Mouse (Mus musculus) right cerebral cortex, postnatal 25 days (tissue): ENCODE measurements around the gene Rnf111.

Experiments
- DNase-seq: peaks from one replicate; pipeline ENCODE4 v3.0.0; 2022

The Rnf111 gene

GRCm38 (mm10) chr9:70392563-70392907, 111.0 kb downstream of the Rnf111 start:
- DNase-seq = no peak

GRCm38 (mm10) chr9:70391660-70392562, 111.6 kb downstream of the Rnf111 start:
- DNase-seq = no peak

GRCm38 (mm10) chr9:70391042-70391441, 112.5 kb downstream of the Rnf111 start:
- no peak for DNase-seq

GRCm38 (mm10) chr9:70389548-70389947, 114.0 kb downstream of the Rnf111 start:
- no peak for DNase-seq

GRCm38 (mm10) chr9:70387410-70388119, 116.0 kb downstream of the Rnf111 start:
- no peak for DNase-seq

GRCm38 (mm10) chr9:70384958-70385728, 118.4 kb downstream of the Rnf111 start:
- no peak for DNase-seq

GRCm38 (mm10) chr9:70384494-70384893, 119.0 kb downstream of the Rnf111 start:
- DNase-seq = no peak

- DNase-seq = no peak
These were observed 119.8 kb downstream of the Rnf111 start for GRCm38 (mm10) chr9:70383750-70384149.

GRCm38 (mm10) chr9:70382091-70382490, 121.4 kb downstream of the Rnf111 start:
- no peak for DNase-seq

- no peak for DNase-seq
These were observed 123.7 kb downstream of the Rnf111 start for GRCm38 (mm10) chr9:70379502-70380467.
